Mouse (Mus musculus): ENCODE data around the gene Barx2.
"Not testable (repeated sequence)": the region's sequence is repeated elsewhere in the genome, so short reads cannot be mapped to it uniquely, and the experiment has no call there.

Barx2 gene

GRCm38 (mm10) chr9:31912921-31913738, at the start of gene Barx2:
Gene Barx2 (minus strand): TSS chr9:31913462.
- DNase-seq (ENCODE audit: low read depth), result no peak

GRCm38 (mm10) chr9:31962265-31962664, 49.0 kb upstream of the Barx2 start:
- DNase-seq (ENCODE audit: low read depth), result no peak

- DNase-seq (ENCODE audit: low read depth), result no peak
Measured at GRCm38 (mm10) chr9:31960488-31960887, 47.2 kb upstream of the Barx2 start.

GRCm38 (mm10) chr9:31958120-31958519, 44.9 kb upstream of the Barx2 start:
- no peak for DNase-seq (ENCODE audit: low read depth)

- no peak for DNase-seq (ENCODE audit: low read depth)
Measured at GRCm38 (mm10) chr9:31950506-31950905, 37.2 kb upstream of the Barx2 start.

GRCm38 (mm10) chr9:31949031-31949430, 35.8 kb upstream of the Barx2 start:
- DNase-seq (ENCODE audit: low read depth), result no peak

- no peak for DNase-seq (ENCODE audit: low read depth)
Measured at GRCm38 (mm10) chr9:31947051-31947450, 33.8 kb upstream of the Barx2 start.

- DNase-seq (ENCODE audit: low read depth), result no peak
Measured at GRCm38 (mm10) chr9:31942334-31942733, 29.1 kb upstream of the Barx2 start.

GRCm38 (mm10) chr9:31936486-31936885, 23.2 kb upstream of the Barx2 start:
- DNase-seq (ENCODE audit: low read depth), result not testable (repeated sequence)

GRCm38 (mm10) chr9:31931691-31932090, 18.4 kb upstream of the Barx2 start:
- DNase-seq (ENCODE audit: low read depth), result no peak

GRCm38 (mm10) chr9:31931255-31931654, 18.0 kb upstream of the Barx2 start:
- no peak for DNase-seq (ENCODE audit: low read depth)

- DNase-seq (ENCODE audit: low read depth), result no peak
Measured at GRCm38 (mm10) chr9:31926766-31927165, 13.5 kb upstream of the Barx2 start.

GRCm38 (mm10) chr9:31925830-31926624, 12.8 kb upstream of the Barx2 start:
- DNase-seq (ENCODE audit: low read depth), result peak; percentile 79

- no peak for DNase-seq (ENCODE audit: low read depth)
Measured at GRCm38 (mm10) chr9:31923529-31923928, 10.3 kb upstream of the Barx2 start.

GRCm38 (mm10) chr9:31919802-31920201, 6.5 kb upstream of the Barx2 start:
- no peak for DNase-seq (ENCODE audit: low read depth)

- DNase-seq (ENCODE audit: low read depth), result no peak
Measured at GRCm38 (mm10) chr9:31916421-31916820, 3.2 kb upstream of the Barx2 start.

- DNase-seq (ENCODE audit: low read depth), result no peak
Measured at GRCm38 (mm10) chr9:31914871-31915270, 1.6 kb upstream of the Barx2 start.

GRCm38 (mm10) chr9:31913739-31914591, 703 bp upstream of the Barx2 start:
- no peak for DNase-seq (ENCODE audit: low read depth)

- no peak for DNase-seq (ENCODE audit: low read depth)
Measured at GRCm38 (mm10) chr9:31912553-31912920, 725 bp downstream of the Barx2 start.

- DNase-seq (ENCODE audit: low read depth), result no peak
Measured at GRCm38 (mm10) chr9:31910221-31910620, 3.0 kb downstream of the Barx2 start.

GRCm38 (mm10) chr9:31901781-31902180, 11.5 kb downstream of the Barx2 start:
- DNase-seq (ENCODE audit: low read depth), result no peak

- DNase-seq (ENCODE audit: low read depth), result no peak
Measured at GRCm38 (mm10) chr9:31894775-31895320, 18.4 kb downstream of the Barx2 start.

Measured in naive thymus-derived CD4-positive, alpha-beta T cell, adult 2 months (primary cell).